Mouse (Mus musculus) C3H10T1/2 (cell line): ENCODE measurements around the gene Dop1b. TPM values are rescaled to one million over a fixed set of nuclear protein-coding genes. Genes with fewer than 3 reads are reported as not detected.

ENCODE experiments used
- polyA plus RNA-seq, 2 experiments: library from polyadenylated mRNA; unstranded; fragments of >200 nt; fragmentation: generic; extraction: Trizol; gene quantifications; one replicate each; pipeline ENCODE4 v1.2.1; 2012; ENCODE audit warnings: missing spikeins in 2 of 2

Gene Dop1b
- polyA plus RNA-seq: 10 to 100 TPM in 1 of 2 experiments, 1 to 10 TPM in 1; 2.4 to 15.0 TPM

GRCm38 (mm10) chr16:93711411-93712188, at the start of gene Dop1b:
Dop1b (plus strand) TSS chr16:93711904.

GRCm38 (mm10) chr16:93682689-93683507, 28.8 kb upstream of the Dop1b start, which contains the start of gene Cbr3:
Cbr3 (plus strand) TSS chr16:93683215.

GRCm38 (mm10) chr16:93831627-93832395, 120.1 kb downstream of the Dop1b start, which contains the start of gene Morc3:
Morc3 (plus strand) TSS chr16:93832121.

Other genes starting within 250 kb of the Dop1b start
- gene Setd4, start 107.8 kb upstream of the Dop1b start, polyA plus RNA-seq: 1 to 10 TPM; 4.1 to 7.6 TPM
- gene Cbr1, start 106.1 kb upstream of the Dop1b start, polyA plus RNA-seq: 10 to 100 TPM; 18.1 to 46.3 TPM
- not detected for gene Gm5678, start 83.8 kb upstream of the Dop1b start, polyA plus RNA-seq
- 10 to 100 TPM; 11.8 to 24.5 TPM for gene Cbr3, start 28.7 kb upstream of the Dop1b start, polyA plus RNA-seq
- gene Morc3, start 120.2 kb downstream of the Dop1b start, polyA plus RNA-seq: 1 to 10 TPM in 1 of 2 experiments, under 1 TPM in 1; 0.19 to 3.6 TPM
- gene Chaf1b, start 172.0 kb downstream of the Dop1b start, polyA plus RNA-seq: 10 to 100 TPM; 11.5 to 57.3 TPM